19 mouse cellular contexts compared by ENCODE assay signal in the genomic region with DNA sequence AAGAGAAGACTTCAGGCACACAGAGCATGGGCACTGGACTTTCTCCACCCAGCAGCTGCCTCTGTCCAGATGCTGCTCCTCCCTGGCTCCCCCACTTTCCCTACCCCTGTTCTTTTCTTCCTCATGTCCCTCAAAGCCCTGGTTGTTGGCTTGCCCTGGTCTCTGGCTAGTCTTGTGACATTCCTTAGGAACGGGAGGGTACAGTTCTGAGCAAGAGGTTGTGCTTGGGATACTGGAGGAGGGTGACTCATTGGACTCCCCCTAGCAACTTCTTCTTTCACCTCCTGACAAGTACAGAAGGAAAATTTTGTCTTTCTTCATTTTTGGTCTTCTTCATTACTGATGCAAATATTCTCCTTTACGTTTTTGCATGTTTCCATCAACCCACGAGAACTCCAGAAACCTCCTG. TPM values are rescaled to one million over a fixed set of nuclear protein-coding genes. Genes with fewer than 3 reads are reported as not detected.
DNase-seq lines count a peak whose midpoint lies in the region; ATAC-seq and TF ChIP-seq lines count a peak whose summit lies in the region.
"Had no signal": no experiment of that assay in that cellular context is flagged by ENCODE, and none has a peak within 500 bp of the region (broad histone marks: within the 10 kb centered on the region; RNA-seq: fewer than 3 reads in every experiment).

No protein-coding gene starts in this region.

- H3K36me3 ChIP-seq in heart, adult 2 months (ENCODE audit: control insufficient read depth, insufficient read depth, low read length): no peaks in the 10 kb centered on the region; the same call in 1 of the 2 replicates
- H3K36me3 ChIP-seq in spleen, adult 2 months (ENCODE audit: control insufficient read depth, insufficient read depth, low read length): peaks cover 10% of the 10 kb centered on the region
- H3K36me3 ChIP-seq in splenic B cell, adult 2 months (ENCODE audit: control insufficient read depth, insufficient read depth, low read length, poor library complexity, severe bottlenecking): peaks cover 7% of the 10 kb centered on the region
- H3K36me3 ChIP-seq: kidney, embryonic 15.5 days; neural tube, embryonic 15.5 days had no signal

- no peak overlapping the region for H3K9ac ChIP-seq in heart, adult 2 months (ENCODE audit: low read depth, low read length)
- H3K9ac ChIP-seq: kidney, embryonic 15.5 days; neural tube, embryonic 15.5 days had no signal

- no peaks in the 10 kb centered on the region for H3K79me2 ChIP-seq in heart, adult 2 months (replicated peaks; ENCODE audit: control insufficient read depth, insufficient read depth, low read length)

- 49% methylated on average over 3 of the region's 3 CpGs for WGBS in heart, adult 2 months
- 30% methylated on average over 3 of the region's 3 CpGs for WGBS in spleen, adult 2 months

- no peak overlapping the region for H3K4me3 ChIP-seq in heart, adult 2 months
- no peak overlapping the region for H3K4me3 ChIP-seq in spleen, adult 2 months (ENCODE audit: extremely low read depth, insufficient read depth, insufficient read length)
- H3K4me3 ChIP-seq: kidney, embryonic 15.5 days; layer of hippocampus, adult 2 months; neural tube, embryonic 15.5 days had no signal

- TF ChIP-seq EP300 in heart, adult 2 months (IDR thresholded peaks at IDR 0.05; ENCODE audit: insufficient read depth, low read depth, low read length): no peak

- intact Hi-C loops in heart, adult 2 months (cut with DNase I): loop anchor here (5.0 kb wide), 1 partner anchor 48 kb away; no protein-coding TSS in a partner anchor
- intact Hi-C loops in heart, postnatal 14 days (cut with DNase I): loop anchor here (5.0 kb wide), 1 partner anchor 48 kb away; no protein-coding TSS in a partner anchor

- no peak for TF ChIP-seq CTCF in heart, adult 2 months (IDR thresholded peaks at IDR 0.05)
- TF ChIP-seq CTCF in spleen, adult 2 months (IDR thresholded peaks at IDR 0.05; ENCODE audit: extremely low read depth, insufficient read depth, insufficient read length, insufficient replicate concordance): no peak

- 0 out of 2 replicates have a peak, but pooled peaks have one; percentile 34 for TF ChIP-seq POLR2A in heart, adult 2 months (IDR thresholded peaks at IDR 0.05; ENCODE audit: insufficient read depth, low read depth, low read length)
- no peak; the same call in 1 of the 2 replicates for TF ChIP-seq POLR2A in spleen, adult 2 months (IDR thresholded peaks at IDR 0.05; ENCODE audit: low read depth, low read length)

- no peaks in the 10 kb centered on the region for H3K27me3 ChIP-seq in heart, adult 2 months (ENCODE audit: control insufficient read depth, insufficient read depth, low read length)
- no peaks in the 10 kb centered on the region for H3K27me3 ChIP-seq in spleen, adult 2 months (ENCODE audit: control insufficient read depth, insufficient read depth, low read length)
- no peaks in the 10 kb centered on the region for H3K27me3 ChIP-seq in splenic B cell, adult 2 months (ENCODE audit: control insufficient read depth, insufficient read depth, low read length, poor library complexity, severe bottlenecking)
- H3K27me3 ChIP-seq: kidney, embryonic 15.5 days; neural tube, embryonic 15.5 days had no signal

- no peak for ATAC-seq in cerebellum, adult (ENCODE audit: insufficient number of reproducible peaks, low FRiP score, low TSS enrichment)
- ATAC-seq: hindbrain, embryonic 16.5 days had no signal

- DNase-seq in heart, adult 2 months: no peak
- DNase-seq in heart, postnatal 14 days: no peak
- DNase-seq in spleen, adult 2 months (ENCODE audit: low read depth in 1 of 2, low spot score in 2 of 2): no peak
- no peak for DNase-seq in spleen, postnatal 14 days (ENCODE audit: low spot score in 2 of 2)
- DNase-seq in induced T-regulatory cell, adult 2 months (ENCODE audit: low read depth): peak; percentile 46
- DNase-seq in splenic B cell, adult 2 months (ENCODE audit: low read depth, low spot score): peak; percentile 71
- no peak for DNase-seq in testis, postnatal 14 days (ENCODE audit: low spot score)
- DNase-seq: adrenal gland, postnatal 36 days; cerebellum, adult 2 months; gastrocnemius, postnatal 36 days; thymus, postnatal 36 days had no signal

- no peak overlapping the region for H3K27ac ChIP-seq in heart, adult 2 months
- H3K27ac ChIP-seq in spleen, adult 2 months (ENCODE audit: insufficient read depth, low read length): peak overlapping the region; percentile 87
- H3K27ac ChIP-seq: kidney, embryonic 15.5 days; layer of hippocampus, adult 2 months; neural tube, embryonic 15.5 days had no signal

- H3K4me1 ChIP-seq in heart, adult 2 months (ENCODE audit: control insufficient read depth, insufficient read depth, low read length): peaks cover 4% of the 10 kb centered on the region
- peaks cover 7% of the 10 kb centered on the region; the same call in 1 of the 2 replicates for H3K4me1 ChIP-seq in spleen, adult 2 months (ENCODE audit: control insufficient read depth, insufficient read depth, insufficient read length)
- H3K4me1 ChIP-seq: neural tube, embryonic 15.5 days had no signal

RNA-seq across cellular contexts. Expression of a gene that starts 1.0 kb away (rescaled TPM):
- 1 to 10 TPM; 3.4 to 4.3 TPM for total RNA-seq in heart, adult 2 months (2021)
- 3.8 and 4.8 TPM in 2 replicates for polyA plus RNA-seq in heart, adult 2 months (2012; rRNA removed)
- total RNA-seq in heart, postnatal 14 days (2021): 1 to 10 TPM; 3.5 to 4.8 TPM
- 28.7 and 31.8 TPM in 2 replicates for polyA plus RNA-seq in spleen, adult 2 months (2012; rRNA removed)

RNA-seq across cellular contexts. Expression of a gene that starts 43.3 kb away (rescaled TPM):
- total RNA-seq in heart, adult 2 months (2021): under 1 TPM; 0.47 to 0.91 TPM
- polyA plus RNA-seq in heart, adult 2 months (2012; rRNA removed): 0.51 and 0.82 TPM in 2 replicates
- total RNA-seq in heart, postnatal 14 days (2021): under 1 TPM; 0.22 to 0.46 TPM
- polyA plus RNA-seq in spleen, adult 2 months (2012; rRNA removed): 3.4 and 3.5 TPM in 2 replicates
- polyA plus RNA-seq: C2C12 had no signal

RNA-seq across cellular contexts. Expression of a gene that starts 52.7 kb away (rescaled TPM):
- total RNA-seq in heart, adult 2 months (2021): under 1 TPM in 1 of 2 experiments, not detected in 1; 0.32 TPM
- polyA plus RNA-seq in heart, adult 2 months (2012; rRNA removed): 0.50 and 0.84 TPM in 2 replicates
- under 1 TPM in 1 of 2 experiments, not detected in 1; 0.41 TPM for total RNA-seq in heart, postnatal 14 days (2021)
- 11.2 and 12.1 TPM in 2 replicates for polyA plus RNA-seq in spleen, adult 2 months (2012; rRNA removed)
- total RNA-seq: layer of hippocampus, adult 2 months; MEL had no signal
- polyA plus RNA-seq: C2C12; neural tube, embryonic 15.5 days; stomach, embryonic 14.5 days had no signal

Comparison
In these comparisons a context has a peak if more than half of its experiments do, and no peak if none do; other contexts are left out.
1. DNase-seq: peak in induced T-regulatory cell, adult 2 months (single experiment) and splenic B cell, adult 2 months (single experiment); none in heart, adult 2 months (0 of 2), heart, postnatal 14 days (0 of 2), spleen, adult 2 months (0 of 2), spleen, postnatal 14 days (0 of 2) and testis, postnatal 14 days (single experiment).